Mouse (Mus musculus) forebrain, embryonic 11.5 days (tissue): ENCODE results near the gene Akap6. TPM values are rescaled to one million over a fixed set of nuclear protein-coding genes. Genes with fewer than 3 reads are reported as not detected.

Source experiments
- ATAC-seq: fragments of 200-750 bp; cut with Nextera tagmentation; replicated peaks from 2 replicates; pipeline ENCODE4 v1.8.0; 2017; ENCODE audit warnings: moderate TSS enrichment; ENCODE audit not compliant: low FRiP score
- DNase-seq: peaks from one replicate; pipeline ENCODE4 v3.0.0-alpha.2; 2017; ENCODE audit warnings: low spot score
- H3K27ac ChIP-seq: fragments of 300-500 bp; sonication (generic); 2 replicates; pipeline ENCODE4 v1.5.1; 2014; ENCODE audit warnings: low read depth, low read length
- H3K27me3 ChIP-seq: fragments of 300-500 bp; sonication (generic); 2 replicates; pipeline ENCODE4 v1.6.1; 2014; ENCODE audit warnings: mild to moderate bottlenecking, low read length, mixed read lengths; ENCODE audit not compliant: control insufficient read depth, insufficient read depth
- H3K36me3 ChIP-seq: fragments of 300-500 bp; sonication (generic); 2 replicates; pipeline ENCODE4 v1.6.1; 2014; ENCODE audit warnings: mild to moderate bottlenecking, low read length, moderate library complexity, mixed read lengths; ENCODE audit not compliant: control insufficient read depth, insufficient read depth
- H3K4me1 ChIP-seq: fragments of 300-500 bp; sonication (generic); replicated peaks from 2 replicates; pipeline ENCODE4 v1.6.1; 2014; ENCODE audit warnings: low read length, mixed read lengths; ENCODE audit not compliant: control insufficient read depth, insufficient read depth
- H3K4me2 ChIP-seq: fragments of 300-500 bp; sonication (generic); 2 replicates; pipeline ENCODE4 v1.6.1; 2014; ENCODE audit warnings: low read depth, mild to moderate bottlenecking, low read length, moderate library complexity, mixed read lengths; ENCODE audit not compliant: severe bottlenecking
- H3K4me3 ChIP-seq: fragments of 300-500 bp; sonication (generic); 2 replicates; pipeline ENCODE4 v1.5.1; 2014; ENCODE audit warnings: low read depth, low read length
- H3K9ac ChIP-seq: fragments of 300-500 bp; sonication (generic); 2 replicates; pipeline ENCODE4 v1.6.1; 2014; ENCODE audit warnings: low read length
- H3K9me3 ChIP-seq: fragments of 300-500 bp; sonication (generic); 2 replicates; pipeline ENCODE4 v1.6.1; 2016; ENCODE audit warnings: low read length, mixed read lengths; ENCODE audit not compliant: control insufficient read depth
- WGBS: fragments of 180-500 bp; shearing (Covaris S2); extraction: QIAGEN DNeasy Blood & Tissue Kit; methylation state at CpG from one replicate; pipeline ENCODE4 v1.1.7; 2014; 5-methylcytosine and 5-hydroxymethylcytosine counted together
- polyA plus RNA-seq: library from polyadenylated mRNA; unstranded; fragments of >200 nt; fragmentation: Nextera tagmentation; extraction: Ambion mirVana; gene quantifications from 2 replicates; pipeline ENCODE4 v1.2.1, GENCODE M21; 2014

The Akap6 gene
- polyA plus RNA-seq, 1 experiment from 2014 or later, result 13.2 TPM

- ATAC-seq (no peak), DNase-seq (no peak)
- H3K27ac ChIP-seq, result no peak overlapping the region
- H3K4me3 ChIP-seq, result no peak overlapping the region
- peaks cover 3% of the 10 kb centered on the region; the same call in 1 of the 2 replicates for H3K9me3 ChIP-seq
- H3K9ac ChIP-seq, result no peak overlapping the region
- no peaks in the 10 kb centered on the region for H3K36me3 ChIP-seq
- no peaks in the 10 kb centered on the region for H3K27me3 ChIP-seq
- no peaks in the 10 kb centered on the region for H3K4me1 ChIP-seq
- 92% methylated on average over 3 of the region's 3 CpGs for WGBS
- H3K4me2 ChIP-seq, result no peak overlapping the region
Observed at GRCm38 (mm10) chr12:52934989-52935388, 235.8 kb downstream of the Akap6 start.

DNA sequence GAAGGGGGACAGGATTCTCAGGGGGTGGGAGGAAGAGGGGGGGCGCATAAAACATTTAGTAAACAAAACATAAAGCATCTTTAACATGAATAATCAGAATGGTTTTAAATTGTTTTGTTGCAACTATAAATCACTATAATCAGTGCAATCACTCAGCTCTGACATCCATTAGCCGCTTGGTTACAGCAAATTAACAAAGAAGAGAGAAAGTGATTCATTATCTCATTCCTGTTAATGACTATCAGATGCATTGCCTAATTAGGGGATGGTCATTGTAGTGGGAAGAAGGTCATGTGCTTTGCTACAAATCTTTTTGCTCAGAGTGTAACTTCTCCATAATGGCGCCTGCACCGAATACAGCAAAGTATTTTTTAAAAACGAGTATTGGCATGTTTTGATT, 239.6 kb downstream of the Akap6 start:
- Histone ChIP-seq H3K9me3 (peaks cover 3% of the 10 kb centered on the region; the same call in 1 of the 2 replicates), H3K4me3 (no peak overlapping the region), H3K4me1 (no peaks in the 10 kb centered on the region), H3K27me3 (no peaks in the 10 kb centered on the region), H3K36me3 (no peaks in the 10 kb centered on the region), H3K27ac (no peak overlapping the region), H3K4me2 (no peak overlapping the region), H3K9ac (no peak overlapping the region)
- ATAC-seq, result no peak
- 78% methylated on average over 5 of the region's 5 CpGs for WGBS
- no peak for DNase-seq

- H3K27ac ChIP-seq, result no peak overlapping the region
- no peaks in the 10 kb centered on the region for H3K36me3 ChIP-seq
- H3K4me3 ChIP-seq, result no peak overlapping the region
- peaks cover 3% of the 10 kb centered on the region; the same call in 1 of the 2 replicates for H3K9me3 ChIP-seq
- ATAC-seq (no peak), DNase-seq (no peak)
- H3K9ac ChIP-seq, result no peak overlapping the region
- 82% methylated on average over 15 of the region's 15 CpGs for WGBS
- no peaks in the 10 kb centered on the region for H3K27me3 ChIP-seq
- H3K4me2 ChIP-seq, result no peak overlapping the region
- no peaks in the 10 kb centered on the region for H3K4me1 ChIP-seq
Observed at GRCm38 (mm10) chr12:52939324-52939946, 240.3 kb downstream of the Akap6 start.

- no peak overlapping the region for H3K4me2 ChIP-seq
- no peak for ATAC-seq
- no peaks in the 10 kb centered on the region for H3K9me3 ChIP-seq
- H3K4me3 ChIP-seq, result no peak overlapping the region
- no peak for DNase-seq
- WGBS, result 89% methylated on average over 4 of the region's 4 CpGs
- H3K27ac ChIP-seq, result no peak overlapping the region
- H3K4me1 ChIP-seq, result no peaks in the 10 kb centered on the region
- no peak overlapping the region for H3K9ac ChIP-seq
- H3K36me3 ChIP-seq, result no peaks in the 10 kb centered on the region
- no peaks in the 10 kb centered on the region for H3K27me3 ChIP-seq
Observed at GRCm38 (mm10) chr12:52941941-52942340, 242.8 kb downstream of the Akap6 start.

- H3K4me2 ChIP-seq, result no peak overlapping the region
- H3K27me3 ChIP-seq, result no peaks in the 10 kb centered on the region
- no peak overlapping the region for H3K9ac ChIP-seq
- no peaks in the 10 kb centered on the region for H3K4me1 ChIP-seq
- no peaks in the 10 kb centered on the region for H3K9me3 ChIP-seq
- H3K4me3 ChIP-seq, result no peak overlapping the region
- ATAC-seq (no peak), DNase-seq (no peak)
- WGBS, result 82% methylated on average over 7 of the region's 7 CpGs
- H3K27ac ChIP-seq, result no peak overlapping the region
- H3K36me3 ChIP-seq, result no peaks in the 10 kb centered on the region
Observed at GRCm38 (mm10) chr12:52944274-52944673, 245.1 kb downstream of the Akap6 start.

- Histone ChIP-seq H3K36me3 (no peaks in the 10 kb centered on the region), H3K4me2 (no peak overlapping the region), H3K9ac (no peak overlapping the region), H3K4me1 (no peaks in the 10 kb centered on the region), H3K4me3 (no peak overlapping the region), H3K27ac (no peak overlapping the region), H3K9me3 (no peaks in the 10 kb centered on the region), H3K27me3 (no peaks in the 10 kb centered on the region)
- 79% methylated on average over 2 of the region's 2 CpGs for WGBS
- DNase-seq (no peak), ATAC-seq (no peak)
Observed at GRCm38 (mm10) chr12:52944949-52945348, 245.8 kb downstream of the Akap6 start.

DNA sequence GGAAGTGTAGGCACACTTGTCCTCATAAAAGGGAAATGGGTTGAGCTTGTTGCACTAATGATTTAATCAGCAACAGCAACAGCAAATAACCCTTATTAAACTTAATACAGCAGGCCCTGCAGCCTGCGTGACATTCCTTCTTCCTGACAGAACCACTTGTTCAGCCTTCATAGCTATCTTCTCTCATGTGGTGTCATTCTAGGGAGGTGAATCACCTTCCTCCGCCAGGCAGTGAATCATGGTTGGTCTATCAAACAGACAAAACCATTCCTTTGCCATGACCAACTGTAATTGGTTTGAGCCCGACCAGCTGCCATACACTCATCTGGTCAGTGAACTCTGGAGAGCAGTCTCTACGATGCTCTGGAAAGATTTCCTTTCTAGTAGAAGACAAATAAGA, 251.5 kb downstream of the Akap6 start:
- H3K4me3 ChIP-seq, result no peak overlapping the region
- no peaks in the 10 kb centered on the region for H3K9me3 ChIP-seq
- H3K4me1 ChIP-seq, result no peaks in the 10 kb centered on the region
- H3K4me2 ChIP-seq, result no peak overlapping the region
- H3K36me3 ChIP-seq, result no peaks in the 10 kb centered on the region
- ATAC-seq (no peak), DNase-seq (no peak)
- H3K27ac ChIP-seq, result no peak overlapping the region
- no peak overlapping the region for H3K9ac ChIP-seq
- 77% methylated on average over 4 of the region's 4 CpGs for WGBS
- H3K27me3 ChIP-seq, result no peaks in the 10 kb centered on the region

GRCm38 (mm10) chr12:52957587-52957986, 258.4 kb downstream of the Akap6 start:
- Histone ChIP-seq H3K9ac (no peak overlapping the region), H3K4me3 (no peak overlapping the region), H3K9me3 (no peaks in the 10 kb centered on the region), H3K4me2 (no peak overlapping the region), H3K27me3 (no peaks in the 10 kb centered on the region), H3K27ac (no peak overlapping the region), H3K4me1 (no peaks in the 10 kb centered on the region), H3K36me3 (no peaks in the 10 kb centered on the region)
- DNase-seq (no peak), ATAC-seq (no peak)
- 84% methylated on average over 3 of the region's 3 CpGs for WGBS

DNA sequence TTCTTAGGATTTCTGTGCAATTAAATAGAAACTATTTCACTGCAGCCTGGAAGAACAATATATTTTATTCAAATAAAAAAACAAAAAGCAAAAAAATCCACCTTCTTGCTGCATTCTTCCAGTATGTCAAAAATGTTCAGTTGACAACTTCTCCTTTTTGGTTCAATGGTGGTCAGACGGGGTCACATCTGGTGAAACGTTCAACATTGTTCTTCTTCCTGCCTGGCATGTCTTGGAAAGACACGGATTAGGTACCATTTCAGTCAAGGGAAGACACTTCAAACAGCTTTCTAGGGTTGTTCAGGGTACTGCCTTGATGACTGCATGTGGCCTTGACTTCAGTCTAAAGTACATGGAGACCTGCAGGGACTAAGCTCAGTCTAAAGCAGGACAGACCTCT, 258.8 kb downstream of the Akap6 start:
- Histone ChIP-seq H3K36me3 (no peaks in the 10 kb centered on the region), H3K9me3 (no peaks in the 10 kb centered on the region), H3K4me1 (no peaks in the 10 kb centered on the region), H3K27ac (no peak overlapping the region), H3K27me3 (no peaks in the 10 kb centered on the region), H3K4me3 (no peak overlapping the region), H3K9ac (no peak overlapping the region), H3K4me2 (no peak overlapping the region)
- DNase-seq (no peak), ATAC-seq (no peak)
- 56% methylated on average over 3 of the region's 3 CpGs for WGBS
